Mouse (Mus musculus) midbrain, embryonic 13.5 days (tissue): Measurements from ENCODE around the gene 1110025L11Rik. TPM values are rescaled to one million over a fixed set of nuclear protein-coding genes. Genes with fewer than 3 reads are reported as not detected.
"Not testable (repeated sequence)": the region's sequence is repeated elsewhere in the genome, so short reads cannot be mapped to it uniquely, and the experiment has no call there.

Source experiments
- ATAC-seq: fragments of 200-750 bp; cut with Nextera tagmentation; 2 replicates; pipeline ENCODE4 v1.8.0; 2017; ENCODE audit warnings: mild to moderate bottlenecking, moderate TSS enrichment, moderate library complexity
- H3K27ac ChIP-seq: fragments of 300-500 bp; sonication (generic); 2 replicates; pipeline ENCODE4 v1.5.1; 2015; ENCODE audit warnings: inconsistent platforms, mild to moderate bottlenecking, moderate library complexity
- H3K27me3 ChIP-seq: fragments of 300-500 bp; sonication (generic); 2 replicates; pipeline ENCODE4 v1.6.1; 2015; ENCODE audit warnings: mild to moderate bottlenecking, inconsistent platforms
- H3K36me3 ChIP-seq: fragments of 300-500 bp; sonication (generic); 2 replicates; pipeline ENCODE4 v1.6.1; 2015; ENCODE audit warnings: mild to moderate bottlenecking, inconsistent platforms
- H3K4me1 ChIP-seq: fragments of 300-500 bp; sonication (generic); replicated peaks from 2 replicates; pipeline ENCODE4 v1.6.1; 2015; ENCODE audit warnings: inconsistent platforms
- H3K4me2 ChIP-seq: fragments of 300-500 bp; sonication (generic); replicated peaks from 2 replicates; pipeline ENCODE4 v1.6.1; 2015; ENCODE audit warnings: moderate library complexity, mild to moderate bottlenecking, inconsistent platforms
- H3K4me3 ChIP-seq: fragments of 300-500 bp; sonication (generic); replicated peaks from 2 replicates; pipeline ENCODE4 v1.5.1; 2015; ENCODE audit warnings: mild to moderate bottlenecking, inconsistent platforms
- H3K9ac ChIP-seq: fragments of 300-500 bp; sonication (generic); replicated peaks from 2 replicates; pipeline ENCODE4 v1.6.1; 2015; ENCODE audit warnings: mild to moderate bottlenecking, inconsistent platforms
- H3K9me3 ChIP-seq: fragments of 300-500 bp; sonication (generic); 2 replicates; pipeline ENCODE4 v1.6.1; 2016; ENCODE audit warnings: mild to moderate bottlenecking, inconsistent platforms
- WGBS: fragments of 180-500 bp; shearing (Covaris S2); methylation state at CpG from one replicate; pipeline ENCODE4 v1.1.7; 2015; 5-methylcytosine and 5-hydroxymethylcytosine counted together
- polyA plus RNA-seq: library from polyadenylated mRNA; unstranded; fragments of >200 nt; fragmentation: Nextera tagmentation; extraction: Ambion mirVana; gene quantifications from 2 replicates; pipeline ENCODE4 v1.2.1, GENCODE M21; 2015

1110025L11Rik gene
- polyA plus RNA-seq, result not detected in 2 replicates

GRCm38 (mm10) chr16:89063902-89064301, at the start of gene 1110025L11Rik:
Gene 1110025L11Rik, minus strand, starts transcription at chr16:89064002.
- not testable (repeated sequence) for H3K9ac ChIP-seq, H3K27ac ChIP-seq, ATAC-seq, H3K4me1 ChIP-seq, H3K9me3 ChIP-seq, H3K4me2 ChIP-seq, H3K4me3 ChIP-seq, H3K27me3 ChIP-seq, H3K36me3 ChIP-seq
- no CpG with 5 or more reads among the region's 2 CpGs for WGBS

DNA sequence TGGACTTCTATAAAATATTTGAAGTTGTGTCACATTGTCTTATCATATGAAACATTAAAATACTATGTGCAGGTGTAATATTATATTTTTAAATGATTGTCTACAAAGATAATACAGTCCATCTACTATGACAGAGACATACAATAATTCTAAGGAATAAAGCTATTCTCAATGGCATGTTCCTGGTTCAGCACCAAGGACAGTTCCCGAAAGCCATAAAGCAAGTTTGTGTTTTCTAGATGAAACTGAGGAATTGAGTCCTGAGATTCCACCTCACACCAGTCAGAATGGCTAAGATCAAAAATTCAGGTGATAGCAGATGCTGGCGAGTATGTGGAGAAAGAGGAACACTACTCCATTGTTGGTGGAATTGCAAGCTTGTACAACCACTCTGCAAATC, 7.2 kb upstream of the 1110025L11Rik start:
- H3K9ac ChIP-seq, H3K4me1 ChIP-seq, H3K27ac ChIP-seq, H3K27me3 ChIP-seq, H3K9me3 ChIP-seq, H3K36me3 ChIP-seq, H3K4me2 ChIP-seq, H3K4me3 ChIP-seq, ATAC-seq: not testable (repeated sequence)
- 79% methylated on average over 2 of the region's 2 CpGs for WGBS

GRCm38 (mm10) chr16:89047783-89048182, 16.0 kb downstream of the 1110025L11Rik start, which contains the start of gene Krtap6-5:
Gene Krtap6-5, minus strand, starts transcription at chr16:89047883.
- no peak for ATAC-seq
- WGBS, result 89% methylated on average over 3 of the region's 3 CpGs
- H3K36me3 ChIP-seq, result no peaks in the 10 kb centered on the region
- no peaks in the 10 kb centered on the region for H3K27me3 ChIP-seq
- H3K4me1 ChIP-seq, result no peaks in the 10 kb centered on the region
- no peak within 1 kb of the TSS for H3K4me3 ChIP-seq
- H3K27ac ChIP-seq, result no peak within 1 kb of the TSS
- H3K9ac ChIP-seq, result no peak within 1 kb of the TSS
- H3K4me2 ChIP-seq, result no peak within 1 kb of the TSS
- H3K9me3 ChIP-seq, result no peaks in the 10 kb centered on the region

- not testable (repeated sequence) for H3K4me2 ChIP-seq, H3K36me3 ChIP-seq, H3K27me3 ChIP-seq, H3K9ac ChIP-seq, H3K4me1 ChIP-seq, H3K4me3 ChIP-seq, H3K27ac ChIP-seq, H3K9me3 ChIP-seq, ATAC-seq
- 94% methylated on average over 2 of the region's 4 CpGs for WGBS
These were observed 22.4 kb downstream of the 1110025L11Rik start, which contains the start of gene Gm10228 for GRCm38 (mm10) chr16:89041372-89041771. Gene Gm10228, minus strand, starts transcription at chr16:89041472.

GRCm38 (mm10) chr16:89031399-89031798, 32.4 kb downstream of the 1110025L11Rik start, which contains the start of gene Krtap6-1:
Gene Krtap6-1, plus strand, starts transcription at chr16:89031699.
- H3K9ac ChIP-seq, H3K4me1 ChIP-seq, H3K27me3 ChIP-seq, H3K27ac ChIP-seq, H3K36me3 ChIP-seq, H3K9me3 ChIP-seq, ATAC-seq, H3K4me3 ChIP-seq, H3K4me2 ChIP-seq: not testable (repeated sequence)
- WGBS, result 97% methylated on average over 3 of the region's 3 CpGs

DNA sequence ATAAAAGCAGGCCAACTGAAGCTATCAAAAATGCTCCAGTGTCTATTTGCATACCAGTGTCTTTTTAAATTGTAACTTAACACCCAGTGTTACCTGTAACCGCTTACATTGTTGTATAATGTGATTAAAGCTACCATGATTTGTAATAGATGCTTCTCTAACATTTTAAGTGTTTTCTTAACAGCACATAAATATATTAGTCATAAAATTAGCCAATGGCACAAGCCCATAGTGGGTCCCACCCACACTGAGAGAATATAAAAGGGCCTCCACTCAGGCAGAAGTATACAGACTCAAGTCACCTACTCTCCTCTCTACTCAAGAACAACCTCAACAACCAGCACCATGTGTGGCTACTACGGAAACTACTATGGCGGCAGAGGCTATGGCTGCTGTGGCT, 48.8 kb downstream of the 1110025L11Rik start, which contains the start of gene Gm10229:
Gene Gm10229, plus strand, starts transcription at position 301 of the 400 bp plus-strand sequence.
- H3K27ac ChIP-seq, ATAC-seq, H3K27me3 ChIP-seq, H3K4me2 ChIP-seq, H3K9me3 ChIP-seq, H3K4me3 ChIP-seq, H3K36me3 ChIP-seq, H3K9ac ChIP-seq, H3K4me1 ChIP-seq: not testable (repeated sequence)
- WGBS, result 100% methylated on average over 2 of the region's 3 CpGs

DNA sequence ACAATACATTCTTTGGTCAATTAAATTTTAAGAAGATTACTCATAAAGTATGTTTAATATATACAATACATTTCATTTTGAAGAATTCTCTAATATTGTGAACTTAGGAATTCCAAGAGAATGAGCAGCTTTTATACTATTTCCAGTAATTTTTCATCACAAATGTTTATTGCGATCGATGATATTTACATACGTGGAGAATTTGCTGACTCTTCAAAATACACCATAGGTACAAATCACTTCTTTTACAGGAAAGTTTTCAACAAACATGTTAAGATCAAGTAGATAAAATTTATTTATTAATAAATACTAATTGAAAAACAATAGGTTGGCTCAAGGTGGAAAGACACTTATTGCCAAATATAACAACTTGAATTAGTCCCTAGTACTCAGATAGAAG, 49.8 kb downstream of the 1110025L11Rik start:
- H3K27me3 ChIP-seq, result no peaks in the 10 kb centered on the region
- H3K4me3 ChIP-seq, result no peak overlapping the region
- ATAC-seq, result no peak
- no peaks in the 10 kb centered on the region for H3K4me1 ChIP-seq
- H3K4me2 ChIP-seq, result no peak overlapping the region
- no peak overlapping the region for H3K27ac ChIP-seq
- 97% methylated on average over 3 of the region's 3 CpGs for WGBS
- no peak overlapping the region for H3K9ac ChIP-seq
- no peaks in the 10 kb centered on the region for H3K9me3 ChIP-seq
- H3K36me3 ChIP-seq, result no peaks in the 10 kb centered on the region

Other genes with a start within 250 kb of the 1110025L11Rik start
- gene Krtap15, start 243.8 kb downstream of the 1110025L11Rik start, polyA plus RNA-seq, result not detected in 2 replicates
- gene Krtap14, start 237.9 kb downstream of the 1110025L11Rik start, polyA plus RNA-seq, result not detected in 2 replicates
- not detected in 2 replicates for gene Krtap19-1, start 194.6 kb downstream of the 1110025L11Rik start, polyA plus RNA-seq
- not detected in 2 replicates for gene Krtap19-2, start 189.7 kb downstream of the 1110025L11Rik start, polyA plus RNA-seq
- gene Krtap19-3, start 186.0 kb downstream of the 1110025L11Rik start, polyA plus RNA-seq, result not detected in 2 replicates
- not detected in 2 replicates for gene Krtap19-4, start 178.9 kb downstream of the 1110025L11Rik start, polyA plus RNA-seq
- not detected in 2 replicates for gene Krtap19-5, start 167.5 kb downstream of the 1110025L11Rik start, polyA plus RNA-seq
- not detected in 2 replicates for gene Krtap19-9b, start 131.7 kb downstream of the 1110025L11Rik start, polyA plus RNA-seq
- gene Krtap16-3, start 101.1 kb downstream of the 1110025L11Rik start, polyA plus RNA-seq, result not detected in 2 replicates
- not detected in 2 replicates for gene Krtap22-2, start 53.2 kb downstream of the 1110025L11Rik start, polyA plus RNA-seq
- gene Gm10229, start 48.7 kb downstream of the 1110025L11Rik start, polyA plus RNA-seq, result not detected in 2 replicates
- not detected in 2 replicates for gene Krtap6-1, start 32.3 kb downstream of the 1110025L11Rik start, polyA plus RNA-seq
- gene Gm10228, start 22.5 kb downstream of the 1110025L11Rik start, polyA plus RNA-seq, result not detected in 2 replicates
- gene Krtap6-5, start 16.1 kb downstream of the 1110025L11Rik start, polyA plus RNA-seq, result not detected in 2 replicates
- gene Krtap6-3, start 20.0 kb upstream of the 1110025L11Rik start, polyA plus RNA-seq, result not detected in 2 replicates
- gene Gm6358, start 76.8 kb upstream of the 1110025L11Rik start, polyA plus RNA-seq, result not detected in 2 replicates
- not detected in 2 replicates for gene Gm10061, start 87.1 kb upstream of the 1110025L11Rik start, polyA plus RNA-seq
- not detected in 2 replicates for gene Gm9789, start 94.0 kb upstream of the 1110025L11Rik start, polyA plus RNA-seq
- not detected in 2 replicates for gene Gm7735, start 105.5 kb upstream of the 1110025L11Rik start, polyA plus RNA-seq
- gene 1110057P08Rik, start 110.7 kb upstream of the 1110025L11Rik start, polyA plus RNA-seq, result not detected in 2 replicates
- gene Krtap20-2, start 141.9 kb upstream of the 1110025L11Rik start, polyA plus RNA-seq, result not detected in 2 replicates